Mouse (Mus musculus): ENCODE data around the gene Heatr5a. TPM values are rescaled to one million over a fixed set of nuclear protein-coding genes. Genes with fewer than 3 reads are reported as not detected.

Gene Heatr5a
- total RNA-seq, 2 experiments from 2014 or later: 18.8 to 20.9 TPM

GRCm38 (mm10) chr12:51974381-51974780, 3.3 kb upstream of the Heatr5a start:
- intact Hi-C loops (cut with DNase I): no loop called here
- no peak for DNase-seq

GRCm38 (mm10) chr12:51972269-51973065, 1.3 kb upstream of the Heatr5a start:
- DNase-seq: no peak
- intact Hi-C loops (cut with DNase I): no loop called here

GRCm38 (mm10) chr12:51970352-51971069, 610 bp downstream of the Heatr5a start:
- no peak for DNase-seq
- intact Hi-C loops (cut with DNase I): loop anchor here (1.0 kb wide), 2 partner anchors 17 to 31 kb away; no protein-coding TSS in a partner anchor

- intact Hi-C loops (cut with DNase I): loop anchor here (1.0 kb wide), 2 partner anchors 17 to 31 kb away; no protein-coding TSS in a partner anchor
- no peak for DNase-seq
Measured at GRCm38 (mm10) chr12:51969876-51970275, 1.2 kb downstream of the Heatr5a start.

GRCm38 (mm10) chr12:51969092-51969491, 2.0 kb downstream of the Heatr5a start:
- intact Hi-C loops (cut with DNase I): no loop called here
- DNase-seq: no peak

GRCm38 (mm10) chr12:51967915-51968595, 3.1 kb downstream of the Heatr5a start:
- intact Hi-C loops (cut with DNase I): no loop called here
- DNase-seq: no peak

- DNase-seq: no peak
Measured at GRCm38 (mm10) chr12:51957626-51958025, 13.5 kb downstream of the Heatr5a start.

GRCm38 (mm10) chr12:51952309-51952708, 18.8 kb downstream of the Heatr5a start:
- no peak for DNase-seq
- intact Hi-C loops (cut with DNase I): no loop called here

More at GRCm38 (mm10) chr12:51957626-51958025, 13.5 kb downstream of the Heatr5a start:
- intact Hi-C loops (cut with DNase I): no loop called here

GRCm38 (mm10) chr12:51947498-51947945, 23.6 kb downstream of the Heatr5a start:
- no peak for DNase-seq

GRCm38 (mm10) chr12:51945331-51945730, 25.8 kb downstream of the Heatr5a start:
- no peak for DNase-seq
- intact Hi-C loops (cut with DNase I): no loop called here

More at GRCm38 (mm10) chr12:51947498-51947945, 23.6 kb downstream of the Heatr5a start:
- intact Hi-C loops (cut with DNase I): loop anchor here (2.0 kb wide), 1 partner anchor 53 kb away; no protein-coding TSS in a partner anchor

- DNase-seq: no peak
- intact Hi-C loops (cut with DNase I): no loop called here
Measured at GRCm38 (mm10) chr12:51939848-51940247, 31.3 kb downstream of the Heatr5a start.

- intact Hi-C loops (cut with DNase I): no loop called here
- DNase-seq: no peak
Measured at GRCm38 (mm10) chr12:51937938-51938337, 33.2 kb downstream of the Heatr5a start.

GRCm38 (mm10) chr12:51929630-51930029, 41.5 kb downstream of the Heatr5a start:
- intact Hi-C loops (cut with DNase I): no loop called here
- DNase-seq: no peak

GRCm38 (mm10) chr12:51917191-51917590, 53.9 kb downstream of the Heatr5a start:
- no peak for DNase-seq
- intact Hi-C loops (cut with DNase I): no loop called here

- intact Hi-C loops (cut with DNase I): no loop called here
Measured at GRCm38 (mm10) chr12:51914903-51915670, 56.0 kb downstream of the Heatr5a start.

GRCm38 (mm10) chr12:51909202-51909601, 61.9 kb downstream of the Heatr5a start:
- intact Hi-C loops (cut with DNase I): no loop called here

More at GRCm38 (mm10) chr12:51914903-51915670, 56.0 kb downstream of the Heatr5a start:
- no peak for DNase-seq

GRCm38 (mm10) chr12:51907543-51907942, 63.6 kb downstream of the Heatr5a start:
- intact Hi-C loops (cut with DNase I): no loop called here
- no peak for DNase-seq

More at GRCm38 (mm10) chr12:51909202-51909601, 61.9 kb downstream of the Heatr5a start:
- DNase-seq: no peak

- intact Hi-C loops (cut with DNase I): no loop called here
Measured at GRCm38 (mm10) chr12:51900551-51900950, 70.6 kb downstream of the Heatr5a start.

GRCm38 (mm10) chr12:51896901-51897300, 74.2 kb downstream of the Heatr5a start:
- DNase-seq: no peak
- intact Hi-C loops (cut with DNase I): no loop called here

More at GRCm38 (mm10) chr12:51900551-51900950, 70.6 kb downstream of the Heatr5a start:
- DNase-seq: no peak

GRCm38 (mm10) chr12:51888609-51889008, 82.5 kb downstream of the Heatr5a start:
- intact Hi-C loops (cut with DNase I): no loop called here
- DNase-seq: no peak
